Mouse (Mus musculus): Measurements from ENCODE around the gene Gm10401.

Gene Gm10401

GRCm38 (mm10) chr5:115098195-115098594 lies at the start of gene Gm10401:
TSS of gene Gm10401 (minus strand) at chr5:115098295.
- no peak for DNase-seq

GRCm38 (mm10) chr5:115147388-115147787 lies 49.3 kb upstream of the Gm10401 start:
- no peak for DNase-seq

GRCm38 (mm10) chr5:115146747-115147130 lies 48.6 kb upstream of the Gm10401 start:
- DNase-seq: no peak

- no peak for DNase-seq
These were observed 48.1 kb upstream of the Gm10401 start for GRCm38 (mm10) chr5:115145976-115146746.

DNA sequence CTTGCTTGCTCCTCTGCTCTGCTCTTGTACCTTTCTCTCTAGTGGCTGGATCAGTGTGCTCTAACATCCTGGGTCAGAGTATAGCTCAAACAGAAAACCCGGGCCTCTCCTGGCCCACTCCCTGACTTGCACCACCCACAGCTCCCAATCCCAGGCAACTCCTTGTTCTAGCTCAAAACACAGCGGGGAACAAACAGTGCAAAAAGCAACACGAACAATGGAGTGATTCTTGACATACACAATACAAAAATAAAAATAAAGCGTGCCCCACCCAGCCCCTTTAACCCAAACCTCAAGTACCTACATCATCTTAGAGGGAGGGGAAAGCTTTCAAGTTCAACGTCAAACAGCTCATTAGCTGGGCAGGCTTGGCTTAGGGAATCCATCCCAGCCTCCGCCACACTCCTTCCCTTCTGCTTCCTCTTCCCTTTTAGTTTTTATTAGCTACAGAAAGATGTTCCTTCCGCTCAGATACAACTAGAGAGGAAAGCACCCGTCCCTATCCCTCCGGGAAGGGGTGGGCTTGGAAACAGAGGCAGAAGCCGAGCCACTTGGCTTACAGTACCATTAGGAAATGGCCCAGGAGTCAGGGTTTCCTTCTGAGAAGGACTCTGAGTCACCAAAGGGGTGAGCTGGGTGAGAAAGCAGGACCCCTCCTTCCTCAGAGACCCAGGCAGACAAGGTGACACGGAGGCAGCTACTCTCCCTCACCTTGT lies 47.3 kb upstream of the Gm10401 start:
- no peak for DNase-seq

DNA sequence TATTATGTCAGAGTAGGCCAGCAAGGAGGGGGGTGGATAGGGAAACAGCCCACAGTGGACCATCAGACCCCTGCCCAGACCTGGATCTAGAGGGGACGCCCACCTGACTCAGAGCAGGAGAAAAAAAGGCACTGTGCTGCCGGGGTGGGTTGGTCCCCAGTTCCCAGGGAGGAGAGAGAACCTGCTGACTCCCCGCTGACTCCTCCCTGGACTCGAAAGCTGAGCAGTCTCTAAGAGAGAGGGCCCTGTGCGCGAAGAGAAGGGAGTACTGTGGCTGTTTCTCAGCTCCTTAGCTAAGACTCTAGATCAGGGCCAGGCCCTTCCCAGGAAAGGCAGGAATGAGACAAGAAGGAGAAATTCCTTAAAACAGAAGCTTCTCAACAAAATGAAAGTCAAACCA lies 46.4 kb upstream of the Gm10401 start:
- DNase-seq: no peak

GRCm38 (mm10) chr5:115143552-115143951 lies 45.5 kb upstream of the Gm10401 start:
- DNase-seq: no peak

DNA sequence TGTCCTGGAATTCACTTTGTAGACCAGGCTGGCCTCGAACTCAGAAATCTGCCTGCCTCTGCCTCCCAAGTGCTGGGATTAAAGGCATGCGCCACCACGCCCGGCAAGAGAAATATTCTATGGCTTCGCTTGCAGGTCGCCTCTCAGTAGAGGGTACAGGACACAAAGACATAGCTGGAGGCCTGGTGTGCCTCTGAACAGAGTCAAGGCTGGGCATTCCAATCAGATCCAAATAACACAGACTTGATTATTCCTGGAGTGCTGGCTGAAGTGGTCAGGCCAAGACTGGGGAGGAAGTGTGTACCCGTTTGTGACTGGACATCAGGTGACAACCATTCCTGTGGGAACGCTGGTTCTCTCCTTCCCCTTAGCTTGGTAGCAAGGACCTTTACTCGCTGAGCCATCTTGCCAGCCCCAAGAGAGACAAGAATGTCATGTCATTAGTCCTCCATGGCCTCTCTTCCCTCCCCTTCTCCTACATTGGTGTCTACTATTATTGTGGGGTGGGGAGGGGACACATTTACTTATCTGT lies 44.1 kb upstream of the Gm10401 start:
- no peak for DNase-seq

GRCm38 (mm10) chr5:115140726-115141125 lies 42.6 kb upstream of the Gm10401 start:
- no peak for DNase-seq

DNA sequence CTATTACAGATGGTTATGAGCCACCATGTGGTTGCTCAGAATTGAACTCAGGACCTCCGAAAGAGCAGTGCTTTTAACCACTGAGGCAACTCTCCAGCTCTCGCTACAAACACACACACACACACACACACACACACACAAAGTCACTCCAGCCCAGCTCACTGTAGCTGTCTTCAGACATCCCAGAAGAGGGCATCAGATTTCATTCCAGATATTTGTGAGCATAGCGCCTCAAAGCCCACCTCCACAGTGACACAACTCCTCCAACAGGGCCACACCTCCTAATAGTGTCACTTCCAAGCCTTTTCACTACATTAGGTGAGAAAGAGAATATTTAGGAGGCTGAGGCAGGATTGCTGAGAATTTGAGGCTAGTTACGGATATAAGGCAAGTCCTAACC lies 41.0 kb upstream of the Gm10401 start:
- DNase-seq: no peak

GRCm38 (mm10) chr5:115134234-115135165 lies 36.4 kb upstream of the Gm10401 start, which contains the start of gene Unc119b:
TSS of gene Unc119b (minus strand) at chr5:115134975.
- DNase-seq: peak; percentile 84

- DNase-seq: no peak
These were observed 35.4 kb upstream of the Gm10401 start for GRCm38 (mm10) chr5:115133358-115134066.

- no peak for DNase-seq
These were observed 34.4 kb upstream of the Gm10401 start for GRCm38 (mm10) chr5:115132465-115132864.

GRCm38 (mm10) chr5:115129328-115129727 lies 31.2 kb upstream of the Gm10401 start:
- DNase-seq: no peak

DNA sequence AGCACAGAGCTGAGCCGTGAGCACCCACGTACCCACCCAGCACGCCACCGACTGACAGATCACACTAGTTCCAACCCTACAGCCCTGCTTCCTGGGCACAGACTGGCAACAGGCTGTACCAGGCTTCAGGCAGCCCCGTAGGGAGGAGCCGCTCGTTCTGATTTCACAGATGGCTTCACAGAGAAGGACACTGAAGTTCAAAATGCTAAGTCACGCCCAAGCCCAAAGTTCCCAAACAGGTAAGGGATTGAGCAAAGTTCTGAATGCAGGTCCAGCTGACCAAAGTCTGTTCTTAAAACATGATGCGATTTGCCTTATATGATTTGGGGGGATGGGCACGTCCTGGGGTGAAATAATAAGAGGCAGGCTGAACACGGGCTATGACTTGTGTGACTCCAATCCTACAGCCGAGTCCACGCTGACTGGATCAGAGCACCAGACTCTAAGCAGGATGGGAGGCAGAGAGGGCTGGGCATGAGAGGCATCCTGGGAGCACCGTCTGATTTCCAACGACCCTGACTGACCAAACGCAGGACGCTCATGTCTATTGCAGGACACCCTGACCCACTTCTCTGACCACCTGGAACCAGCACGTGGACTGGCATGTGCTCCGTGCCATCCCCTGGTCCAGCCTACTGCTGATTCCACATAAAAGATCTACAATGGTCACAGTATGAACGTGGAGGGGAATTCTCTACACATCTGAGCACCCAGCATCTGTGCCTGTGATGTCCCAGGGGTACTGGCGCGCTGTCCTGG lies 29.5 kb upstream of the Gm10401 start:
- DNase-seq: no peak

GRCm38 (mm10) chr5:115126578-115127312 lies 28.6 kb upstream of the Gm10401 start:
- DNase-seq: no peak

- DNase-seq: peak; percentile 84
These were observed 27.2 kb upstream of the Gm10401 start for GRCm38 (mm10) chr5:115125211-115125871.

GRCm38 (mm10) chr5:115124690-115125089 lies 26.6 kb upstream of the Gm10401 start:
- no peak for DNase-seq

GRCm38 (mm10) chr5:115120978-115121377 lies 22.9 kb upstream of the Gm10401 start:
- DNase-seq: no peak

GRCm38 (mm10) chr5:115118961-115119570 lies 21.0 kb upstream of the Gm10401 start, which contains the start of gene Acads:
TSS of gene Acads (minus strand) at chr5:115119346.
- DNase-seq: peak; percentile 36
